Mouse (Mus musculus): ENCODE measurements around the gene Unc50.

The Unc50 gene

GRCm38 (mm10) chr1:37451270-37451669, 21.3 kb downstream of the Unc50 start:
- DNase-seq, result no peak

- DNase-seq, result no peak
Measured at GRCm38 (mm10) chr1:37457546-37457945, 27.6 kb downstream of the Unc50 start.

- DNase-seq, result no peak
Measured at GRCm38 (mm10) chr1:37464878-37465452, 35.0 kb downstream of the Unc50 start.

DNA sequence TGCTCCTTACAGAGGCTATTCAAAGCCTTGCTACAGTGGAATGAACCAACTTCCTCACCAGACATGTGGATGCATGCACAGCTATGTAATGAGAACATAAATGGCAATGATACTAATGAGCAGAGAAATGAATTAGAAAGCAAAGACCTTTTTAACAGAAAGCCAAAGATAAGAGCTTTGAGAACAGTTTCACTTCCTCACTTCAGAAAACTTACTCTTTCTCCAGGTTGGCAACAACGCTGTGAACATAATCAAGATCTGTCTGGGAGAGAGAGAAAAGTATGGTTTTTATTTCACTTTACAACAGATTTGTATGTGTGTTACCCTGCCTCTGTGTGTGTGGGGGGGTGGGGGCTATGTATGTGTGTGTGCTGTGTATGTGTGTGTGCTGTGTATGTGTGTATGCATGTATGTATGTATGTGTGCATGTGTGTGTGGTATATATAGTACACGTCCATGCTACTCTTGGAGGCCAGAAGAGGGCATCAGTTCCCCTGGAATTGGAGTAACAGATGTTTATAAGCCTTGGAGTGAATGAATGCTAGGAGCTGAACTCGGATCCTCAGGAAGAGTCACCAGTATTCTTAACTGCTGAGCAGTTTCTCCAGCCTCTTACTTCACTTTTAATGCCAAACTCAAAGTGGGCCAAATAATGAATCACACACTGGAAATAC, 36.5 kb downstream of the Unc50 start:
- DNase-seq, result no peak

DNA sequence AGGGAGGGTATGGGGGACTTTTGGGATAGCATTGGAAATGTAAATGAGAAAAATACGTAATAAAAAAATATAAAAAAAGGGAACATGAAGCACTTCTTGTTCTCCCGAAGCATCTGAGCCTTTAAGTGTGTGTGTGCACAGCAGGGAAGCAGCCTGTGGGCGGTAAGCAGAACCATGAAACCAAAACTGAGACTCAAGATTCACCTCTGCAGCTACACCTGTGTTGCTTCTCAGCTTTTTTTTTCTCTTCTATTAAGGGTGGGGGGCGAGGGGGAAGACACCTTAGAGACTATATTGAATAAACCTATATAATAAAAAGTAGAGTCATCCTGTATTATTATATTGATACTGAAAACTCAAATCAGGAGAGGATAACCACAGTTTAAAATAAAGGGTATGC, 37.9 kb downstream of the Unc50 start:
- DNase-seq, result no peak

DNA sequence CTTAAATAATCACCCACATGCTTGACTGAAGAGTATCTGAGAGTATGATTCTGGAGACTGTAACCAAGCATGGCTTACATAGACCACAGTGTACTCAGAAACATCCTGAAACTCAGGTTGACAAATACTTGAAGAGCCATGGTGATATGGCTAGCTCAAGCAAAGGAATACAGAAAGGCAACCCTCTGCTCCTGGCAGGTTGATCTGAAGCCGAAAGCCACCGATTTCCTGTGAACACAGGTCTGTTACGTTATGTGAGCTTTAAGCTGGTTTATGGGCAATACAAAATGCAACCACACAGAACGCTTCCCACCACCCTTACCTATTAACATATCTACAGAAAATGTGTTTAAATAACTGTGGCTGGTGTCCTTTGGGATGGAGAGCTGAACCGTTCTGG, 39.1 kb downstream of the Unc50 start:
- DNase-seq, result no peak

DNA sequence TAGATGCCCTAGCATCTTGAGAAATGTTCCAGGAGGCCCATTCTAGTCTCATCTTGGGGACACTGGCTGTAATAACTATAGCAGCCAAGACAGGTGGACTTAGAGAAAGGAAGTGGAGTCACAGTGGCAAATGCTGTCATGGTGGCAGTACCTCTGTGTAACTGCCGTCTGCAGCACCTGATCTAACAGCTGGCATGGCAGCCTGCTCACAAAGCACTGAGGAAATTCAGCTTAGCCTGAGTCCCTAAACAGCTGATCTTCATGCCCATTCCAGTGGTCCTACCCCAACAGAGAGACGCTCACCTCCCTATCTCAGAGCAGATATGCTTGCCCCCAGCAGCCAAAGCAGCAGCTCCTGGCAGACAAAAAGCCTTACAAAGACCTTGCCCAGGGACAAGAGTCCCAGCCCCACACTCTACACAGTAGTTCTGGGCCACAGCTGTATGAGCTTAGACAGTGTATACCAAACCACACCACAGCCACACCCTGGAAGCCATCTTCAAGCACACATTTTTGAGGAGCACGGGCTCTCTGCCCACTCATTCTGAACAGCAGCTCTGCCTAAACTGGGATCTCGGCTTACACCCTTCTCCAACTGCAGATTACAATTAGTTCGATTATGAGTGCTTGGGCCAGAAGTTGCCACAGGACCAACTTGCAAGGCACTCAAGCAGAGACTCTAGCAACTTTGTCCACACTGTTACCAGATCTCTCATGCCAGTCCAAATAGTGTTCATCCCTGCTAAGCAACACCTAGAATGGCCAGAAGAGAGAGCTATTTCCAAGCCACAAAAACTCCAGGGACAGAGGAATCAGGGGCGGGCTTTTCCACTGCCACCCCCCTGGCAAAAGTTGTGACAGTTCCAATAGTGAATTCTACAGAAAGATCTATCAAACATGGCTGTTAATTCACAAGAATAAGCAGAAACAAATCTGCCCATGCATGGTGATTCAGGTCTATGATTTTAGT, 41.5 kb downstream of the Unc50 start:
- DNase-seq, result no peak

GRCm38 (mm10) chr1:37473251-37473650, 43.3 kb downstream of the Unc50 start:
- no peak for DNase-seq

GRCm38 (mm10) chr1:37474046-37474445, 44.1 kb downstream of the Unc50 start:
- DNase-seq, result peak; percentile 90

- no peak for DNase-seq
Measured at GRCm38 (mm10) chr1:37474634-37475190, 44.8 kb downstream of the Unc50 start.

DNA sequence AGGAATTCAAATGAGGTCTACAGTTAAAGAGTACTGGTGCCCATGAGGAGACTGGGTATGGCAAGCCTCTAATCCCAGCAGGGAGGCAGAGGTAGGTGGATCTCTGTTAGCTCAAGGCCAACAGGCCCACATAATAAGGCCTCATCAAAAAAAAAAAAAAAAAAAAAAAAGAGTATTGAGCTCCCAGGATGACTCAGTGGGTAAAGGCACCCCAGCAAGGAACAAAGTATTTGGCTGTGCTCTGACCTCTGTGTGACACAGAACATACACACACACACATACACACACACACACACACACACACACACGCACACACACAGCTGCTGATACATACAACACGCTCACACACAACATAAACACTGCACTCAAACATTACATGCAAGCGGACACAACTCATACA, 45.4 kb downstream of the Unc50 start:
- no peak for DNase-seq

GRCm38 (mm10) chr1:37477250-37477649, 47.3 kb downstream of the Unc50 start:
- DNase-seq, result no peak

GRCm38 (mm10) chr1:37477928-37478327, 48.0 kb downstream of the Unc50 start:
- peak; percentile 93 for DNase-seq

- peak; percentile 92 for DNase-seq
Measured at GRCm38 (mm10) chr1:37478416-37478815, 48.5 kb downstream of the Unc50 start.

DNA sequence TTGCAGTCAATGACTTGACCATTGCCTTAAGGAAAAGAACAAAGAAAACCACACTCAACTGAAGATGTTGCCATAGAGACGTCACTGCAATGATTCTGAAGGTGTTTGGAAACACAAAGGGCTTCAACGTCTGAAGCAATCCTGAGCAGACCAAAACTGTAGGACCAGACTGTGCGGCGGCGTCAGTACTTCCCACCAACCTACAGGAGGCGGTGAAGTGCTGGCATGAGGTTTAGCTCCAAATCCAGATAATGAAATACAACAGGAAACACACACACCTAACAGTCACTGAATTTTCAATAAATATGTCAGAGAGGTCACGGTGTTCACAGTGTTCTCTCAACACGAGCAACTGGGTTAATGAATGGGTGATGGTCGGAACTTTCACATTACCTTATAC, 49.1 kb downstream of the Unc50 start:
- no peak for DNase-seq

- DNase-seq, result no peak
Measured at GRCm38 (mm10) chr1:37479759-37480158, 49.8 kb downstream of the Unc50 start.

DNA sequence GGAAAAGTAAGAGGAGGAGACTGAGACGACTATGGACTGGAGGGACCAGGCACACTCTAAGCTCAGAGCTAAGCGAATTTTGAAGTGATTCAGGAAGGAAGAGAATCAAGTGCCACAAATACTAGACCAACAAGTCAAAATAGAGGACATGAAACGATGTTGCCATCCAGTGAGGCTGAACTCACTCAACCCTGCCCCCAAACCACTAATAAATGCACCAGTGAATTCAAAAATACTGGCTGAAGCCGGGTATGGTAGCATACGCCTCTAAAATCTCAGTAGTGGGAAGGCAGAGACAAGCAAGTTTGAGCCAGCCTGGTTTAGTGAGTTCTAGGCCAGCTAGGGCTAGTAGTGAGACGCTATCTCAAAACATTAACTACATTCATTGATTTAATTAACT, 50.8 kb downstream of the Unc50 start:
- no peak for DNase-seq

GRCm38 (mm10) chr1:37481331-37481730, 51.4 kb downstream of the Unc50 start:
- no peak for DNase-seq

DNA sequence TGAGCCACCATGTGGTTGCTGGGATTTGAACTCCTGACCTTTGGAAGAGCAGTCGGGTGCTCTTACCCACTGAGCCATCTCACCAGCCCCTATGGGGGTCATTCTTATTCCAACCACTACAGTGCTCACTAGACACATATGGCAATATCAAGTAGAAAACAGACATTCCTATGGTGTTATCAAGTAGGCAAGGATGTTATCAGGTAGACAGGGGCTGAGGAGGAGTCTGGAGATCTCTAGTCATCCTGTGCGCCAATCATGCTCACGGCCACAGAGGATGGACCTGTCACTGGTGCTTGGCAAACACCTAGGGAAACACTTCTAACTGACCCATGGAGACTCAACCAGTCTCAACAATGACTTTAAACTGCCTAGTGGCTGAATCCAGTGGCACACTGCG, 54.7 kb downstream of the Unc50 start:
- no peak for DNase-seq

DNA sequence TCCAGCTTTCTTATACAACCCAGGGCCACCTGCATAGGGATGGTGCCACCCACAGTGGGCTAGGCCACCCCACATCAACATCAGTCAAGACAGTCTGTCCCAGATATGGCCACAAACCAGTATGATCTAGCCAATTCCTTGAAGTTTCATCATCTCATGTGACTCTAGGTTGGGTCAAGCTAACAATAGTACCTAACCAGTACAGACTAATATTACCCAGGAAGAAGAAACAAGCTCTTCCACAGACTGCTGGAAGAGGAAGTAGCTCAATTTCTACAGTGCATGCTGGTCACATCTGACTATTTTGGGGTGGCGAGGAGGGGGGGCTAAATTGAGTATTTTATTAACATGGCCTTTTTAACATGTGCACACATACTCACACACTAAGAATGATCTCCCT, 56.5 kb downstream of the Unc50 start:
- no peak for DNase-seq

DNA sequence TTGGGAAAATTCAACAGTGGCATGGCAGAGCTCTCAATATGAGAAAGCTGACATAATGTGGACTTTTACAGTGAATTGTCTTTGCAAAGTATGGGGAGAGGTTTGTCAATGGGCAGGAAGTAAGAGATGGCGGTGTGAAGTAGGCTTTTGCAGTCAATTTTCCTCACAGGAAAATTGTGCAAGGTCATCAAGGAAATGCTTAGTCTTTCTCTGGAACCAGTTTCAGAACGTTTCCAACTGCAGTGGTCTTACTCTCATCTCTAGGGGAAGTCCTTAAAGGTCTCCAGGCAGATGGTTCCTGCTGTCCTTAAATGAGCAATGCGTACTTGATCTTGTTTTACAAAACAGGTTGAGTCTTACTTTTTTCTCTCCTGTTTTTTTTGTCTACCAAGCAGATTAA, 57.1 kb downstream of the Unc50 start:
- no peak for DNase-seq

GRCm38 (mm10) chr1:37488531-37488930, 58.6 kb downstream of the Unc50 start:
- no peak for DNase-seq
